Mouse (Mus musculus) macrophage (primary cell): Measurements from ENCODE around the gene Chl1. TPM values are rescaled to one million over a fixed set of nuclear protein-coding genes. Genes with fewer than 3 reads are reported as not detected.

Experiments
- H3K27ac ChIP-seq: fragments of 350-480 bp; formaldehyde crosslinking; 2 replicates; pipeline ENCODE4 v1.9.0; 2021
- H3K36me3 ChIP-seq: fragments of 350-480 bp; formaldehyde crosslinking; 2 replicates; pipeline ENCODE4 v1.9.0; 2021; ENCODE audit errors: inconsistent target
- H3K4me3 ChIP-seq: fragments of 350-480 bp; formaldehyde crosslinking; 2 replicates; pipeline ENCODE4 v1.9.0; 2021; ENCODE audit errors: inconsistent target
- H3K79me2 ChIP-seq: fragments of 350-480 bp; formaldehyde crosslinking; 2 replicates; pipeline ENCODE4 v1.9.0; 2021; ENCODE audit errors: inconsistent target
- WGBS: methylation state at CpG from one replicate; pipeline ENCODE4 v1.1.7; 2026; ENCODE audit warnings: inconsistent platforms; ENCODE audit not compliant: missing documents; 5-methylcytosine and 5-hydroxymethylcytosine counted together
- polyA plus RNA-seq: library from polyadenylated mRNA; stranded (reverse); fragments of 250-400 nt; gene quantifications from 3 replicates; pipeline ENCODE4 v1.2.4, GENCODE M21; 2018; ENCODE audit warnings: inconsistent platforms

Chl1 gene
- polyA plus RNA-seq, 1 experiment from 2014 or later, result not detected

DNA sequence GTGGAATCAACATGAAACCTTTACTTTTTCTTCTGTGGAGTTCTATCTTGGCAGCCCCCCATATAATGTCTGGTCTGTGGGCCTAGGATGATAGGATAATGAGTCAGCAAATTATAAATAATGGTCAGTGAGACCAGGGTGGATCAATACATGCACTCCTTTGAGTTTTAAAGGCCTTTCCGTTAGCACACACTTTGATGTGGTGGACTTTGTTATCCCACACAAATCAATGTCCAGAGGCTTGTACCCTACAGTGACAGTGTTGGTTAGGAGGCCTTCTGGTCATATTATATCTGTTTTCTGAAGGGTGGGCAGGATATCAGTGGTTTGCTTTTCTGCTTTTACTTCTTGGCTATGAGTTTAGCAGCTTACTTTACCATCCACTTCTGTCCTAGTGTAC is 62.3 kb downstream of the Chl1 start:
- no peak overlapping the region for H3K27ac ChIP-seq
- 100% methylated on average over 1 of the region's 1 CpGs for WGBS
- no peaks in the 10 kb centered on the region for H3K79me2 ChIP-seq
- no peak overlapping the region for H3K4me3 ChIP-seq
- H3K36me3 ChIP-seq, result no peaks in the 10 kb centered on the region

GRCm38 (mm10) chr6:103584224-103584623 is 73.8 kb downstream of the Chl1 start:
- 100% methylated on average over 1 of the region's 1 CpGs for WGBS
- H3K36me3 ChIP-seq, result no peaks in the 10 kb centered on the region
- H3K27ac ChIP-seq, result no peak overlapping the region
- no peak overlapping the region for H3K4me3 ChIP-seq
- no peaks in the 10 kb centered on the region for H3K79me2 ChIP-seq

DNA sequence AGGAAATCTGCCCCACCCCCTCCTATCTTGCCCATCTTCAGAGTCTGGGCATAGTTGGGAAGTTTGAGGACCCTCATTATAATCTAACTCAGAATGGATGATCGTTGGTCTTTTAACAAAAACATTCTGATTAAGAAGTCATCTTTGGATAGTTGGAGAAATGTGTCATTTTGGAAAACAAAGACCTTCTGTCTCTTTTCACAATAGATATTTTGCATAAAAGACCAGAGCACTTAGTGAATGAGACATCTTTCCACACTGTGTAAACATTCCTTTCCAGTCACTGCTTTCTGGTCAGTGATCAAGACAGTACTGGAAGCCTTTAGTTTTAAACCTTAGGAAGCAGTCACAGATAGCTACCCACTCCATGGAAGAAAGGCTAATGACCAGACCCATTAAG is 75.3 kb downstream of the Chl1 start:
- Histone ChIP-seq H3K79me2 (no peaks in the 10 kb centered on the region), H3K36me3 (no peaks in the 10 kb centered on the region), H3K27ac (no peak overlapping the region), H3K4me3 (no peak overlapping the region)
- 91% methylated on average over 1 of the region's 1 CpGs for WGBS

- Histone ChIP-seq H3K27ac (no peak overlapping the region), H3K36me3 (no peaks in the 10 kb centered on the region), H3K4me3 (no peak overlapping the region), H3K79me2 (no peaks in the 10 kb centered on the region)
- WGBS, result 64% methylated on average over 1 of the region's 1 CpGs
Observed at GRCm38 (mm10) chr6:103586081-103586480, 75.7 kb downstream of the Chl1 start.

DNA sequence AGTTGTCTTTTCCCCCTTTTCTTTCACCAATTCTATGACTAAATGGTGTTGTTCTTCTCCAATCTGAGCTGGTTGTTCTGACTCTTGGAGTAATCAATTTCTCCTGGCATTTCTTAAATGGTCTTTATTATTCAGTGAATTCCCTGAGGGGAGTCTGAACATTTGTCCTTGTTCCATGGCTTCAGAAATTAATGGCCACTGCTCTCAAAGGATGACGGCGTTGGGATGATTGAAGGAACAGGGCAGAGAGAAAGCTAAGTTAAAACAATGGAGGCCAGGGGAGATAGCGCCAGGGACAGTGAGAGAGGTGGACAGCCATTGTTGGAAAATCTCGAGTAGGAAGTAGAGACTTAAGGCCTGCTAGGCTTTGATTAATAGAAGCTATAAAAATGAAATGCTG is 91.7 kb downstream of the Chl1 start:
- H3K36me3 ChIP-seq, result no peaks in the 10 kb centered on the region
- H3K27ac ChIP-seq, result no peak overlapping the region
- H3K79me2 ChIP-seq, result no peaks in the 10 kb centered on the region
- H3K4me3 ChIP-seq, result no peak overlapping the region
- 86% methylated on average over 4 of the region's 4 CpGs for WGBS

GRCm38 (mm10) chr6:103610656-103611055 is 100.3 kb downstream of the Chl1 start:
- no peak overlapping the region for H3K4me3 ChIP-seq
- H3K79me2 ChIP-seq, result no peaks in the 10 kb centered on the region
- H3K36me3 ChIP-seq, result no peaks in the 10 kb centered on the region
- 97% methylated on average over 3 of the region's 3 CpGs for WGBS
- H3K27ac ChIP-seq, result no peak overlapping the region

GRCm38 (mm10) chr6:103612626-103613025 is 102.2 kb downstream of the Chl1 start:
- no peak overlapping the region for H3K4me3 ChIP-seq
- no peaks in the 10 kb centered on the region for H3K79me2 ChIP-seq
- 92% methylated on average over 3 of the region's 3 CpGs for WGBS

DNA sequence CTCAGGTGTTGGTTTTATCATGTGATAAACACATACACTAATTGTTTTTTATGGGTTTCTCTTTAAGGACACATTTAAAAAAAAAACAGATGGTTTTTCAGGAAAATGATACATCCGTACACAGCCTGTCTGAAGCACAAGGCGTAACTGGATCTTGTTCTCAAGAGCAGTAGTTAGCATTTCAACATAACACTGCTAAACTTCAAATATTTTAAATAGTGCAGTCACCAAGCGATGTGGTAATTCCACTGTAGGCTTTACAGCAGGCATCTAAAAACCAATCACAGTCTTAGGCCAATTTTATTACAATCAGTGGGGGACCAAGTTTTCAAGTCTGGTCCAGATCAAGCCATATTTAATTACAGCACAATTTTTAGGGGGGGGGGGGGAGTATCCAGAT is 103.3 kb downstream of the Chl1 start:
- 96% methylated on average over 3 of the region's 3 CpGs for WGBS
- H3K4me3 ChIP-seq, result no peak overlapping the region

More at GRCm38 (mm10) chr6:103612626-103613025, 102.2 kb downstream of the Chl1 start:
- H3K27ac ChIP-seq, result no peak overlapping the region
- no peaks in the 10 kb centered on the region for H3K36me3 ChIP-seq

GRCm38 (mm10) chr6:103615924-103616602 is 105.7 kb downstream of the Chl1 start:
- Histone ChIP-seq H3K36me3 (no peaks in the 10 kb centered on the region), H3K27ac (no peak overlapping the region), H3K4me3 (no peak overlapping the region), H3K79me2 (no peaks in the 10 kb centered on the region)
- 72% methylated on average over 3 of the region's 3 CpGs for WGBS

More for the DNA sequence above, 103.3 kb downstream of the Chl1 start:
- Histone ChIP-seq H3K27ac (no peak overlapping the region), H3K79me2 (no peaks in the 10 kb centered on the region), H3K36me3 (no peaks in the 10 kb centered on the region)

- Histone ChIP-seq H3K4me3 (no peak overlapping the region), H3K27ac (no peak overlapping the region)
- WGBS, result 52% methylated on average over 4 of the region's 4 CpGs
Observed at GRCm38 (mm10) chr6:103620880-103621279, 110.5 kb downstream of the Chl1 start.

GRCm38 (mm10) chr6:103622117-103622713 is 111.8 kb downstream of the Chl1 start:
- Histone ChIP-seq H3K36me3 (no peaks in the 10 kb centered on the region), H3K79me2 (no peaks in the 10 kb centered on the region), H3K4me3 (no peak overlapping the region), H3K27ac (no peak overlapping the region)
- WGBS, result 98% methylated on average over 3 of the region's 3 CpGs

More at GRCm38 (mm10) chr6:103620880-103621279, 110.5 kb downstream of the Chl1 start:
- Histone ChIP-seq H3K36me3 (no peaks in the 10 kb centered on the region), H3K79me2 (no peaks in the 10 kb centered on the region)

DNA sequence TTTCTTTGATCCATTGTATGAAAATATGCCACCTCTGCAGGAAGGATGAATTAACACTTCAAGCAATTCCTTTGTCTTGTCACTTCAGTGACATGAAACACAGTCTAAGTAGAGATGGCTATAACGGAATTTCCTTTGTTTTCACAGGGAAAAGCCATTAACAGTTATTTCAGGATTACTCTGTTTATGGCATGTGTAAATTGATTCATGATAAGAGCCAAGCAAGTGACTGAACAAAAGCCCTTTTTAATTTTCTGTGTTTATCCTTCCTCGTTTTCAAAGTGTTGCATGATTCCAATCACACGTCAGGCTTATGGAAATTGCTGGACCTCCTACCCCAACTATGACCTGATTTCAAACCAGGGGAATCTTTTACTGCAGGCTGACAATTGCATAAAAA is 122.5 kb downstream of the Chl1 start:
- Histone ChIP-seq H3K36me3 (no peaks in the 10 kb centered on the region), H3K27ac (no peak overlapping the region), H3K4me3 (no peak overlapping the region), H3K79me2 (no peaks in the 10 kb centered on the region)
- 93% methylated on average over 3 of the region's 3 CpGs for WGBS

- Histone ChIP-seq H3K27ac (no peak overlapping the region), H3K36me3 (no peaks in the 10 kb centered on the region), H3K79me2 (no peaks in the 10 kb centered on the region), H3K4me3 (no peak overlapping the region)
- WGBS, result 100% methylated on average over 1 of the region's 1 CpGs
Observed at GRCm38 (mm10) chr6:103656778-103657177, 146.4 kb downstream of the Chl1 start.

- Histone ChIP-seq H3K79me2 (no peaks in the 10 kb centered on the region), H3K4me3 (no peak overlapping the region), H3K27ac (no peak overlapping the region), H3K36me3 (no peaks in the 10 kb centered on the region)
- 97% methylated on average over 2 of the region's 2 CpGs for WGBS
Observed at GRCm38 (mm10) chr6:103659173-103659572, 148.8 kb downstream of the Chl1 start.

DNA sequence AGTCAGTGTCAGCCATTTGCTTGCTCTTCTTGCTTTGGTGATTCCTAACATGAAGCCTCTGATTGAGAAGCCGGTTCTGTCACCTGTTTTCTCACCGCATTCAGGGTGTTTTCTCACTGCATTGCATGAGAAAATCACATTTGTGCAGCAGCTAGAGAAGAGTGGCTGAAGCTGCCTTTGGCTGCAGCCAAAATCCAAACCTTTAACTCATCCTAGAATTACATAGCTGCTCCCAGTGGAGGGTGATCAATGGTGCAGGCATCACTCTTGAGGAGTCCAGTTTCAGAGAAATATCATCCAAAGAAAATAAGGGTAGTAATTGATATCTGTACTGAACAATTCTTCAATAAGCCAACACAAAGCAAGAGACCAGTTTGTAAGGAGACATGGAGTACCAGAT is 154.8 kb downstream of the Chl1 start:
- H3K4me3 ChIP-seq, result no peak overlapping the region
- no peaks in the 10 kb centered on the region for H3K36me3 ChIP-seq
- H3K79me2 ChIP-seq, result no peaks in the 10 kb centered on the region
- 97% methylated on average over 2 of the region's 2 CpGs for WGBS
- no peak overlapping the region for H3K27ac ChIP-seq
